Mouse (Mus musculus) retina, adult 2 months (tissue): ENCODE results near the gene Amer3.
"Not testable (repeated sequence)": the region's sequence is repeated elsewhere in the genome, so short reads cannot be mapped to it uniquely, and the experiment has no call there.

ENCODE experiments used
- DNase-seq: peaks from one replicate; pipeline ENCODE4 v3.0.0-alpha.2; 2012; ENCODE audit warnings: low read depth, low spot score

The Amer3 gene

DNA sequence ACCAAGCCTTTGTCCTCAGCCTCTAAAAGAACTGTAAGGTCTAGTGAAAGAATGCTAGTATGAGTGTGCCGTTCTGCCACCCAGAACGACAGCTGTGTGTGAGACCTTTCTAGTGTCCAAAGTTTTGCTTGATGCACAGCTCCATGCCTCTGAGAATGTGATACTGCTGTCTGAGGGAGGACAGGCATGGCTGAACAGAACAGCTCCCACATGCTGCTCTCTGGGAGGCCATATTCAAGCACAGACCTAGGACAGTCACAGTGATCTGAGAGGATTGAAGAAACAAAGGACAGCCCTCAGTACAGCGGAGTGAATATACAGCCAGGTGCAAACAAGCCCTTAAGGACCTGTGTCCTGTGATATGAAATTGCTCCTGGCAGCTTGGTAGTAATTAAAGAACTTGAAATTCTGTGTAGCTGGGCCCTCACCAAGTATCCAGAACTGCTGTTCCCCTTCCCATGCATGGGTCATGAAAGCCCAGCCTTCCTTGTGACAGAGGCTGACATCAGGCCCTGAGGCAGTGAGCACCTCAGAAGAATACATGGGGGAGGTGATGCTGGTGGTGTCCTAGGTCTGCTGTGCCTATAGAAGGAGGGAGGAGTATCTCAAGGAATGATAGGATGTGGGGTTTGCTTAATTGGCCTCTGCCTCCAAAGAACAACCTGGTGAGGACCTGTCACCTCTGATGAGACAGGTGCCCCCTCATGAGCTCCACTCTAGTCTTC, 22.0 kb downstream of the Amer3 start:
- no peak for DNase-seq

GRCm38 (mm10) chr1:34602363-34602762, 22.9 kb downstream of the Amer3 start:
- DNase-seq: peak; percentile 41

GRCm38 (mm10) chr1:34613801-34614200, 34.3 kb downstream of the Amer3 start:
- DNase-seq: no peak

GRCm38 (mm10) chr1:34620116-34620515, 40.7 kb downstream of the Amer3 start:
- DNase-seq: not testable (repeated sequence)

GRCm38 (mm10) chr1:34620761-34621160, 41.3 kb downstream of the Amer3 start:
- not testable (repeated sequence) for DNase-seq

DNA sequence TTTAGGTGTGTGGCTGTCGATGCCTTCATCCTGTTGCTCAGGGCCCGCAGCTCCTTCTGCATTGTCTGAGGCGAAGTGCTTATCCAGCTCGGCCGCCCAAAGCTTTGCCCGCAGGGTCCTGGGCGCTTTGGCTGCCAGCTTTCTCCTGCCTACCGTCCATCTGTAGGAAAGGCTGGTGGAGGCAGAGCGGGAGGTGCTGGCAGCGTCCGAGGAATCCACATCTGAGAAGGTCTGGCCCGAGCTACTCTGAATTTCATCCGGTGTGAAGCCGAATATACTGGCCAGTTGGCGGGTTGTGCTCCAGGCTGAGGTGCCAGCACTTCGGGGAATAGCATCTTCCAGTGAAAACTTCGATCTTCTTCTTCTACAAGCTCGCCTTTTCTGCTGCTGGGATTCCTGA, 56.3 kb downstream of the Amer3 start:
- DNase-seq: no peak
